Mouse (Mus musculus): ENCODE measurements around the gene Eif3i.

- TF ChIP-seq CTCF (IDR thresholded peaks at IDR 0.05; ENCODE audit: borderline replicate concordance, control insufficient read depth, extremely low read depth, insufficient read depth, low read length, poor library complexity) (no peak), POLR2A (IDR thresholded peaks at IDR 0.05; ENCODE audit: control insufficient read depth, extremely low read depth, insufficient read depth, low read length, poor library complexity) (no peak)
Observed at GRCm38 (mm10) chr4:129580347-129580746, 20.1 kb downstream of the Eif3i start.

Measured in thymus, adult 2 months (tissue).